Mouse (Mus musculus): ENCODE data around the gene Vwa3a. TPM values are rescaled to one million over a fixed set of nuclear protein-coding genes. Genes with fewer than 3 reads are reported as not detected.

Vwa3a gene
- total and polyA plus RNA-seq, 3 experiments, result 0.71 to 3.9 (median 1.8) TPM

DNA sequence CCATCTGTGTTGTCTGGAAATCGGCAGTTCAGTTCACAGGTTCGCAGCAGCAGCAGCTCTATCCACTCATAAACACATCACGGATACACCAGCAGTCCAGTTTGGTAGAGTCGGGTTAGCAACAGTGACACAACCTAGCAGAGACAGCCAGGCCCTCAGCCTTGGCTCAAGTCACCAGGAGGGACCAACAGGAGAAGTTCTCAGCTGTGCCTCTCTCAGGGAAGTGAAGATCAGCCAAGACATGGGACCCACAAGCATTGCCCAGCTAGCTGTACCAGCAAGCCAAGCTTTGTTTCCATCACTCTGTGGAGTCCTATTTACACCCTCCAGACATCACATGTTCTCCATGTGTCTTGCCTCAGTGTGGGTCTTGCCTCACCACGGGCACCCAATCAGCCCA, 7.7 kb downstream of the Vwa3a start:
- no peak for DNase-seq

DNA sequence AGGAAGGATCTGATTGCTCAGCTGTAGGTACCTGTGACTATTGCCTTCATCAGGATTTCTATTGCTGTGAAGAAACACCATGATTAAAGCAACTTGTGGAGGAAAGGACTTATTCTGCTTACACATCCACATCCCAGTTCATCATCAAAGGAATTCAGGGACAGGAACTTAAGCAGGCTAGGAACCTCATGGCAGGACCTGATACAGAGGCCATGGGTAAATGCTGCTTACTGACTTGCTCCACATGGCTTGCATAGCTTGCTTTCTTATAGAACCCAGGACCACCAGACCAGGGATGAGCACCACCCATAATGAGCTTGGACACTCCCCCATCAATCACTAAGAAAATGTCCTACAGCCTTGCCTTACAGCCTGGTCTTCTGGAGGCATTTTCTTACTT, 9.4 kb downstream of the Vwa3a start:
- no peak for DNase-seq

DNA sequence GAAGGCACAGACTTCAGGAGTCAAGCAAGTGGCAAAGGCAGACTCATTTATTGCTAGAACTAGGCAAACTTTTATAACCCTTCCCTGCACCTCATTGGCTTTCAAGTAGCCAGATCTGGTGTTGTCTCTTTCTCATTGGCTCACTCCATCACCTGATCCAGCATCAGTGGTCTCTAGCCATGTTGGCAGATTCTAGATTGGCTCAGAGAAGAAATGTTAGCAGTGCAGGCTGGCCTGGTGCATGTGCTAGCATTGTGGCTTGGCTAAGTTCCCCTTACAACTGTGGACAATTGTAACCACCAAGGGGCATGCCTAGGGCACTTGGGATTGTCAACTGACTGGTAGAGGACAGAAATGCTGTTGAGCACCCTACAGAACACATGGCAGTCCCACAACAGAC, 12.2 kb downstream of the Vwa3a start:
- DNase-seq, result no peak

DNA sequence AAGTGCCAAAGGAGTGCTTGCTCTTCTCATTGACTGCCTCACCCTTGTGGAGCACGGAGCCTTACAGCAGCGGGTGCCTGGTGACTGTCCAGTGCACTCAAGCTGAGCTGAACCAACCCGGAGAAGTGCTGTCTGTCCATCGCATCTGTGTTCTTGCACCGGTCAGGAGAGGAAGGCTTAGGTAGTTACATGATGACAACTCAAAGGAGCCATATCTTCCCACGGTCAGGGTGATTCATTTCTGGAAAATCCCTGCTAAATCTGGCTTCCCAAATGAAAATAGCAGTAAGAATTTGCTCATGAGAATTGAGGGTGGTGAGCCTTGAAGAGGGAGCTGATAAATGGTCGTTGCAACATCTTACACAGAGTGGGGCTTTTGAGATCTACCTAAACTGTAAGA, 12.8 kb downstream of the Vwa3a start:
- DNase-seq, result no peak

DNA sequence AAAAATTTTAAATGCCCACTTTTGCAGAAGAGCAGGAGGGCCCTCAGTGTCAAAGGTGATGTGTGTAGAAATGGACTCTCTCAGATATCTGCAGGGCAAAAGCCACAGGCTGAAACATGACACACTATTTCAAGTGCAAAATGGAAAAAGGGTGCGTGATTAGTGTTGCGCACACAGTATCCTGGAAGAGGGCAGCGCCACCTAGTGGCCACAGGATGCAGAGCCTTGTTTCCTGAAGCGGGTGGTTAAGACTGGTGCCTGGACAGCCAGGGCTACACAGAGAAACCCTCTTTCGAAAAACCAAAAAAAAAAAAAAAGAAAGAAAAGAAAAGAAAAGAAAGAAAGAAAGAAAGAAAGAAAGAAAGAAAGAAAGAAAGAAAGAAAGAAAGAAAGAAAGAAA, 15.6 kb downstream of the Vwa3a start:
- DNase-seq, result peak; percentile 73

DNA sequence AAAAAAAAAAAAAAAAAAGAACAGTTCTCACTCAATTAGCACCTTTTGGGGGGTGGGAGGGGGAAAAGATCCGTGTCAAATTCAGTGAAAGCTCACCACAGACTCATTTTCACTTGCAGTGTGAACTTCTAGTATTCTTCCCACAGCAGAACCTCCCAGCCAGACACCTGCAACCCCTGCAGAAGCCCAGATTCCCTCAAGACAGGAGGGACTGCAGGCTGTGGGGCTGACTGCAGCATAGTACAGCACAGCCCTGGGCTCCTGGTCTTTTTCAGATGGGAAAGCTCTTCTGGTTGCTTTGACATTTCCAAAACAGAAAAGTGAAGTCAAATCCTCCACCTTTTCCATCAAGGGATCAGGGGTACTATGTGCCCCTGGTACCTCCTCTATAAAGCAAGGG, 28.3 kb downstream of the Vwa3a start:
- DNase-seq, result no peak

DNA sequence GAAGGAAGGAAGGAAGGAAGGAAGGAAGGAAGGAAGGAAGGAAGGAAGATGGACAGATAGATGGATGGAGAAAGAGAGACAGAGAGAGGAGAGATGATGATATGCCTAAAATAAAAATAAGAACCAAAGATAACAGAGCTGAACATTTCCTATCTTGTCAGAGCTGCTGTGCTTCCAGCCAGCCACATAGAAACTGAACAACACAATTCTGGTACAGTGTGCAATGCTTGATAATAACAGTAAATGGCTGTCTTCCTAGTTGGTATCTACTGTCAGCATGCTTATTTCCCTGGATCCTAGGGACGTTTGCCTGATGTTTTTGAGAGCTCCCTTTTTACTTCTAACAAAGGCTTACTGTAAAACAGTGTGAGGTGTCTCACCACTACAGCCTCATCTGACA, 32.3 kb downstream of the Vwa3a start:
- no peak for DNase-seq

DNA sequence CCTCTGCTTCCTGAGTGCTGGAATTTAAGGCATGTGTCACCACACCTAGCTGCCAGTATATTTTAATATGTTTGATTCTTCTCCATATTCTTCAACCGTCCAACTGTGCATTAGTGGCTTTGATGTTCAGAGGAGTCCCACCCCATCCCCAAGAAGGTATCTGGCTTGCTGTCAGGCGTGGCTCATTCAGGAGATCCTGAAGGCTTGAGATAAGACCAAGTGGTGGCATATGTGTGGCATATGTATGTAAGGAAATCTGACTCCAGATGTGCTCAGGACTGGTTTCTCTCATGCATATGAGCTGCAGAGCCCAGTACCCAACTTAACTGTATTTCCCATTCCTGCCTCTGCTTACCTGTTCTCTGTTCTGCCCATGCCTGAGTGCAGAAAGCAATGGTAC, 38.9 kb downstream of the Vwa3a start:
- DNase-seq, result no peak

DNA sequence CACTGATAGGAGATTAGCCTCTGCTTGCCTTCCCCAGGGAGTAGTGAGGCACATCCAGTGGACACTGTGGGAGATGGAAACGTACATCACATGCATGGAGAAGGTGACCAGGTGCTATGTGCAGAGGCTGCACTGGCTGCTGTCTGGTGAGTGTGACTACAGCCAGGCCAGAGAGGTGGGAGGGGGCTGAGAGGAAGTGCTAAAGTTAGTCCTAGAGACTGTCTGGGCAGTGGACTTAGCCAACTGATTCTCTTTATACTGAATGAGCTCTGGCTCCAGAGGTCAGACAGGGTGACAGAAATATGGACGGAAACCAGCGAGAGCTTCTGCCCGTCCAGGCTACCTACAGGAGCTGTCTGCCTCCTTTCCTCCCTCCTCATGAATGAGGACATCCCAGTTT, 56.4 kb downstream of the Vwa3a start:
- no peak for DNase-seq

DNA sequence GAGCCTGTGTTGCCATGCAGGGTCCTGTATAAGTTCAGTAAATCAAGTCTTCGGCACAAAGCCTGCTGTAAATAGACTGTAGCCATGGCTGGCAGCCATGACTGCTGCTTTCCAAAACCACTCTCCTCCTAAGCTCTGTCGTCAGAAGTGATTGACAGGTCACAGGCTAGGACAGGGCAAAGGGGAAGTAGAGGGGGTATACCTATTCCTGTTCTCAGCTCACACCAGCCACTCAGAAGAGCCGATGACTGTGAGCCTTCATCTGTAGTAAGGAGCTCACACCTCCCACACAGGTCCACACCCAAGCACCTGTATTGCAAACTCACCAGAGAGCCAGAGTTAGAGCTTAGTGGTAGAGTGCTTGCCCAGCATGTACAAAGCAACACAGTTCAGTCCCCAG, 57.3 kb downstream of the Vwa3a start:
- no peak for DNase-seq

DNA sequence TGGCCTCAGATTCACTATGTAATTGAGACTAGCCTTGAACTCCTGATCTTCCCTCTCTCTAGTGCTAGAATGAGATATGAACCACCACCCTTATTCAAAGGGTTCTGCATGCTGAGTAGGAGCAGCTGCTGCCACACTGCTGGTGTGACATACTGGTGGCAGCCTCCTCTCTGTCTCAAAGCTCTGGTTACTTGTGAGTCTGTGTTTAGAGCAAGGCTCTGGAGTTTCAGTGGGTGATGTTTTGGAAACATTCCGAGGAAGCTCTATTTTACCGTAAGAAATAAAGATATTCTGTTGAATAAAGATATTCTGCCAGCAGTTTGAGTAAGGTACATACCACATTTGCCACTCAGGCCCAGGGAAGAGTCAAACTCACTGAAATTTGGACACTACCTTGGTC, 64.2 kb downstream of the Vwa3a start:
- DNase-seq, result no peak

DNA sequence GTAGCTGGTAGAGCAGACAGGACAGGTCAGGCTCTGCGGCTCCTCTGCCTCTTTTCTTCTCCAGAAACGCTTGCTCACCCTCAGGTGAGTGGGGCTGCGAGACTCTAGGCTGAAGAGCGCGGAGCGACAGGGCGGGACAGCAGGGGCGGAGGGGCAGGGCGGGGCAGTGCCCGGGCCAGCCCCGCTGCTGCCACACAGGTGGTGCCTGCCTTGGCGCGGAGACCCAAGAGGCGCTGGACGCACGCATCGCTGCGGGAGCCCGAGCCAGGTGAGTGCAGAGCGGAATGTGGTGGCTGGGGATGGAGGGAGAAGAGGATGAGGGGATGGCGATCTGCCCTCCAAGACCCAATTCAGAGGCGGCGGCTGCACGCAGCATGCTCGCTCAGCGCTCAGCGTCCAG, 70.6 kb downstream of the Vwa3a start:
- DNase-seq, result no peak

DNA sequence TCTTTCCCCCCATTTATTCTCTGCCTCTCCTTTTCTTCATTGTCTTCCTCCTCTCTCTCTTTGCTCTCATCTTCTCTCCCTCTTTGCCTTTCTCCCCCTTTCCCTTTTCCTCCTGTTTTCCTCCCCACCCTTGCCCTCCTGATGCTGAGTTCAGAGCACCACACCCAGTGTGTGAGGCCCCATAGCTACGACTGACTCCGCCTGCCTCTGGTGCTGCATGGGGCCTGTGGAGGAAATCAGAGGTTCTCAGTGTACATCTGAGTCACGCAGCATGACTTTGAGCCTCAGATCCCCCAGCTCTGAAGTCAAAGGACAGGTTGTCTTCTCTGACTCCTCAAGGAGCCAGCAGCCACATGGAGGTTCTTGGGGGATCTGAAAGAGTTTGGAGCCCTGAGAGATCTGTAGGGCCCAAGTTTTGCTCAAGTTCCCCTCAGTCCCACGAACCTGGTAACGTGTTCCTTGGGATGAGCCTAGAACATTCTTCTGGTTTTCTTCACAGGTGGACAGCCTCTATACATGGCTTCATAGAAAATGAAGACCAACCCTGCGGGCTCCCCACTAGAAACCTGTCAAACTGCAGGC, 72.8 kb downstream of the Vwa3a start, which contains the start of gene Gm5737:
Gm5737 (plus strand) TSS at position 532 of the 582 bp plus-strand sequence.
- DNase-seq, result no peak

DNA sequence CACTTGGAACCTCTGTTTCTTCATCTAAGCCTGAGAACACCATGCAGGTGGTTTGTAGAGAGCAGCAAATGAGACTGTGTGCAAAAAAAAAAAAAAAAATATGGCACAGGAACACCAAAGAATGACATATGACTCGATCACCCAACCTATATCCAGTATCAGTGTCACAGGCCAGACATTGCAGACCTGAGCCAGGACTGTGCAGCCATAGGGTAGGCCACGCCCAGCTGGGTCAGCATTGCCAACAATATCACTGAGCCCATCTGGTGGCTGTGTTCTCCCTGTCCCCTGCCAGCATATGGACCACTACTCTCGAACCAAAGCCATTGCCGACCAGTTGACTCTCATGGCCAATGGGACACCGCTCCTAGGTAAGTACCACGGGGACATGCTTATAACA, 78.4 kb downstream of the Vwa3a start:
- DNase-seq, result no peak

DNA sequence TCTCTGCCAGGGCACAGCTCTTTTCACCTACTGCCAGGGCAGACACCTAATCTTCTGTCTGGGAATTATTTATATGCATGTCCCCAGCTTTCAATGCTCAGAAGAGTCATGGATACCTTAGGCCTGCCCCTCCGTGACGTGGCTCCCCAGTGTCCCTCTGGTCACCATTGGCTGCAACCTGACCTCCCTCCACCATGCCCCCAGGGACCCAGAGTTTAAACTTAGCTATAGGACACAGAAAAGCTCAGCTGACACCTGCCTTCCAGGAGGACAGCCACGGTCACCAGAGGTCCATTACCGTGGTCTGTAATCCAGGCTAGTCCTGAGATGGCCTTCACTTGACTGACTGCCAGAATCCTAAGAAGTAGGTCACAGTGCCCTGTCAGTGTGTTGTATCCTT, 80.3 kb downstream of the Vwa3a start:
- no peak for DNase-seq

DNA sequence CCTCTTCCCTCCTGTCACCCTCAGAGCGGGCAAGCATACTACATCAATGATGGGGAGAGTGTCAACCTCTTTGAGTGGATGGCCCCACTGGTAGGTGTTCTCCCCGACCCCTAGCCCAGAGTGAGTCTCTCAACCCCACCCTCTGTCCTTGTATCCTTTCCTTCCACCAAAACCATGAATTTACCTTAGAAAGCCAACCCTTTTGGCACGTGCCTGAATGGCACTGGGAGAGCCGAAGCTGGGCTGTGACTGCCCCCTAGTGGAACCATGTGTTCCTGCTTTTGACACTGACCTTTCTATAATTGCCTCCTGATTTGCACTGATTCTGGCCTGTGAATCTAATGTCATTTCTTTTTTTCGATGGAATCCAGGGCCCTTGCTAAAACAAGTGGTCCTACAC, 84.1 kb downstream of the Vwa3a start:
- peak; percentile 68 for DNase-seq

DNA sequence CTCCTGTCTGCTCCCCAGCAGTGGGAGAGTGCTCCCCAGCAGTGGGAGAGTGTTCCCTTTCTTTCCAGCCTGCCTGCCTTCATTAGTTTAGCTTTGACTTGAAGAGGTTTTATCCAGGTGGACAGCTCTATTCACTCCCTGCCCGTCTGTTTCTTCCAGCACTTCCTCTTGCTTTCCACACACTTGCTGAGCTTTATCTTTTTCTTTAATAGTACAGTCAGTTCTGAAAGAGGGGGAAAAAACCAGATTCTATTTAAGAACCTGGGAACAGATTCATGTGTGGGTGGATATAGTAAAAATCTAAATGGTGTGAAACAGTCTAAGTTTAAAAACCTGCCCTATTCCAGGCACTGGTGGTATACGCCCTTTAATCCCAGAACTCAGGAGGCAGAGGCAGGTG, 86.0 kb downstream of the Vwa3a start:
- no peak for DNase-seq

DNA sequence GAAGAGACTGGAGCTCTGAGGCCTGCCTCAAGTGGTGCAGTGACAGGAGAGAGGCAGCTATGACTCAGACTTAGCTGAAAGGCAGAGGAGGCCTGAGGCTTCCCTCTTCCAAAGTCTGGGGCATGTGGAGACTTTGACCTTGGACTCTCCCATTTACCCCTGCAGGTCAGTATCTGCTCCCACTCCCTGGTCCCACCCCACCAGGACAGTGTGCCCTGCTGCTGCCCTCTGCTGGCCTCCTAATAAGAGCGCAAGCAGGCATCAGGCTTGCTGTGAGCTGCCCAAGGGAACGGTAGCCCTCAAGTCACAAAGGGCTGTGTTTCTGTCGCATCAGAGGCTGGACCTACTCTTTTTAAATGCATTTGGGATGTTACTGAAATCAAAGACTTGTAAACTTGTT, 87.3 kb downstream of the Vwa3a start:
- DNase-seq, result peak; percentile 49

DNA sequence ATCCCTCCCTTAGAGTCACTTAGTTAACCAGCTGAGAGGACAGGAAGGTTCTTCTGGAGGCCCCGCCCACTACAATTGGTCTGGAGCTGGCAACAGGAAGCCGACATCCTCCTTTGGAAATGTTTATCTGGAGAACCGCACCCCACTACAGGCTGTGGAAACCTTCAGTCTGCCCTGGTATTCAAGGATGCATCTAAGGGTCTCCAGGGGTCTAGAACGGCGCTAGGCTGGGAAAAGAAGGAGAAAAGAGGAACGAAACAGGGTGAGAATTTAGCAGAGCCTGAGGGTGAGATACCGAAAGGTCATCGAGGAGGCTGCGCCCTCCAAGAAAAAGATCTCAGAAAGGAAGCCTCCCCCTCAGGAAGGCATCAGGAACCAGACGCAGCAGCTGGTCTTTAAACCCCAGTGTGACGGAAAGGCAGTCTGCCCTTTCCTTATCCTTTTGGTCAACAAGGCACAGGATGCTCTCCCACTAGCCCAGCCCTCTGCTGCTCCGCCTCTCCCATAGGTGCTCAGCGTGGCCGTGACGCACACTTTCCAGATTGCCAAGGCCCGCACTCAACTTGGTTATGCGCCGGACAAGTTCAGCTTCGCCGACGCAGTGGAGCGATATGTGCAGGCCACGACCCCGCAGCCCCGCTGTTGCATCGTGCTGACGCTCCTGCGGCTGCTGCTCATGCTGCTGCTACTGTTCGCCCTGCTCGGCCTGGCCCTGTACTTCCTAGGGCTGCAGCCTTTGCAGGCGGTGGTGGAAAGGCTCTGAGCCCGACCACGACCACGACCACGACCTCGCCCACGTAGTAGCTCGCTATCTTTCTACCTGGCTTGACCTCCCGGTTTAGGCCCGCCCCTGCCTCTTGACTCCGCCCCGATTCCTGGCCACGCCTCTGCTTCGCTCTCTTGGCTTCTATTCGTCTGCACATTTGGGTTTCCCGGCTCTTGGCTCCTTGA, 91.6 kb downstream of the Vwa3a start:
- DNase-seq, result peak; percentile 81

DNA sequence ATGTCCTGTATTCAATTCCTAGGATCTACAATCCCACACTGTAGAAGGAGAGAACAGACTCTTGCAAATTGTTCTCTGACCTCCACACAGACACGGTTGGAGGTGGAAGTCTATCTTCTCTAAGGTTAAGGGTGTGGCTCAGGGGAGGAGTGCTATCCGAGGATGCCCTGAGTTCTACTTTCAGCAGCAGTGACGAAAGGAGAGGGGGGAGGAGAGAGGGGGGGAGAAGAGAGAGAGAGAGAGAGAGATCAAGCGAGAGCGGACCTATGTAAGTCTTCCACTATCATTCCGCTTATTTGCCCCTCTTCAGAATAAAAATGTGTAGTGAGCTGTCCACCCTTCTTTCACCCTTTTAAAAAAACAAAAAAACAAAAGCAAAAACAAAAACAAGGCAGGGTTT, 95.3 kb downstream of the Vwa3a start:
- DNase-seq, result no peak

DNA sequence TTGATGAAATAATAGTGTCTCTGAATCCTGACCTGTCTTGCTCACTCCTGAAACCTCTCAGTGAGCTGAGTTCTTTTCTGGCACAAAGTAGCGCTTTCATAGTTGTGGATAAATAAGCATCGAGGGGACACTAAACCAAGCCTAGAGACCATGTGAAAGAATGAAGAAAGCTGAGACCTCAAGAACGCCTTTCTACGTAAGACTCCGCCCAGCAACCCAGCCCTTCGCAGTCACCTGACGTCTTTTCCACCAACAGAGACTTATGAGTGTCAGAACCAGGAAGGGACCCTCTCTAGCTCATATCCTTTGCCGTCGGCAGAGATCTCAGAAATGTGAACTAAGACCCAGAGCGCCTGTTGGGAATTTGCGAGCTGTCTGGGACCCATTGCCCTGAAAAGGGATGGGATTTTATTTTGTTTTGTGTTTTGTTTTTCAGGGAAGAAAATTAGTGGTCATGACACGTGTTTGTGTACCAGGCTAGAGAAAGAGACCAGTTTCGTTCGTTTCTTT, 95.8 kb downstream of the Vwa3a start:
- peak; percentile 82 for DNase-seq

DNA sequence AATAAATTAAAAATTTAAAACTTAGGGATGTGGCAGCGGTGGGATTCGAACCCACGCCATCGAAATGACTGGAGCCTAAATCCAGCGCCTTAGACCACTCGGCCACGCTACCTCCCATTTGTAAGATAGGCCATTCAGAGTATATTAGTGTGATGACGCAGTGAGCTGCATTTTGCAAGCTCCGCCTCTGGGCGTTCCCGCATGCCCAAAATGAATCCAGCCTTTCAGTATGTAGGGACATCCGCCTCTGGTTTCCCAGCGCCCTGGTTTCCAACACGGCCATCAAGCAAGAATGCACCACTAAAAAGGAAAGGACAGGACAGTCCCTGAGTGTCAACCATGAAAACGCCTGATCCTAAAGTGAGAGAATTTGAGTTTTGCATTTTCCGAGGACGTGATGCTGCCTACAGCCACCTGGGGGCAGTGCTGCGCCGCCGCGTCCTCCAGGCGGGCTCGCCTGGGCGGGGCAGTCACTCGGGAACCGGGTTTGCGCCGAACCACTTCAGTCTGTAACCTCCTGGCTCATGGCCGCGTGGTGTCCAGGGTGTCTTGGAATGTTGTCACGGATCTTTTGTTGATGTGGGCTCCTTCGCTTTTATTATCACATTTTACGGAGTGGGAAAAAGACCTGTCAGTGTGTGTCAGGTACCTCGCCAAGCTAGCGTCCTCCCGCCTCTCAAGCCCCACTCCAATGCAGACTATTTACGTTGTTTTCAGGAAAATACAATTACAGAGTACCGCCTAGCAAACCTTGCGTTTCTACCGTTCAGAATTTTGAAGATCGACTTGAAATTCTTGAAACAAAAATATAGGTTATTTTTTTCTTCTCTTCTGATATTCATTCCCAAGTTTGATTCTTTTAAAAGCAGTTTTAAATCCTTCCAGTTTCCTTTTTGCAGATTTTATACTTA, 96.6 kb downstream of the Vwa3a start:
- DNase-seq, result peak; percentile 94
